Mouse (Mus musculus) erythroblast, embryonic 14.5 days (primary cell): ENCODE results near the gene Ddx23.

Experiments used
- GATA1 ChIP-seq: IDR thresholded peaks from 2 replicates; pipeline ENCODE4 v1.6.1; 2012; ENCODE audit warnings: low read length, inconsistent platforms, mixed read lengths
- TAL1 ChIP-seq: IDR thresholded peaks from 3 replicates; pipeline ENCODE4 v1.6.1; 2012; ENCODE audit warnings: low read length, inconsistent platforms, mixed read lengths

DNA sequence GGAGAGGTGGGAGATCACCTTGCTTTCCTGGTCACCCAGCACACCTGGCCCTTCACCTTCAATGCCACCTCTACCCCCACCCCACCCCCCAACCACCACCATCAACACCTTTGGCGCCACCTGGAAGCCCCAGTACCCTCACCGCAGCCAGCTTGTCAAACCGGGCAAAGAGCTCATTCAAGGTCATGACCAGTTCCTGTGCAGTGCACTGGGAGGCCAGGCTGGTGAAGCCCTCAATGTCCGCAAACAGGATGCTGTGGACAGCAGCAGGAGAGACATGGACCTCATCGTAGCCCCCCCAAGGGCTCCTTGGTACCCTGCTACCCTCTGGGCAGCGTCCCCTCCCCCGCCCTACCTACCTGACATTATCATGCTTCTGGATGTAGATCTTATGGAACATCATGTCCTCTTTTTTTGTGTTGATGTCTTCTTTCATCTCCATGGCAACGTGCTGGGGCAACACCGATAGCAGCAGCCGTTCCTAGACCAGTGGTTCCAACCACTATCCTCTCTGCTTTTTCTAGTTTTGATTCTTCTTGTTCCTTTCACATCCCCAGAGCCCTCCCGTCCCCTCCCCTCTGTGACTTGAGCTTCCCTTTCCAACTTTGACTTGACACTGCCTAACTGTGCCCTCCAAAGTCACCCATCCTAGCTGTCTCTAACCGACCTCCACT, 62.5 kb downstream of the Ddx23 start:
- no peak for TF ChIP-seq GATA1
- no peak for TF ChIP-seq TAL1
